Mouse (Mus musculus) ES-E14 (cell line): ENCODE data around the gene 9130230L23Rik. TPM values are rescaled to one million over a fixed set of nuclear protein-coding genes. Genes with fewer than 3 reads are reported as not detected.

Source experiments
- DNase-seq: peaks from one replicate; pipeline ENCODE4 v3.0.0-alpha.2; 2013; ENCODE audit warnings: low read depth, low spot score
- H3K27ac ChIP-seq: 2 replicates; pipeline ENCODE4 v1.5.1; 2012; ENCODE audit warnings: low read depth, mild to moderate bottlenecking, low read length, moderate library complexity, mixed read lengths; ENCODE audit not compliant: poor library complexity, insufficient read depth, severe bottlenecking
- H3K36me3 ChIP-seq: 2 replicates; pipeline ENCODE4 v1.6.1; 2012; ENCODE audit warnings: mild to moderate bottlenecking, low read length, moderate library complexity, mixed read lengths; ENCODE audit not compliant: control insufficient read depth, poor library complexity, insufficient read depth, severe bottlenecking
- H3K4me1 ChIP-seq, 2 experiments: fragments of 150-350 bp in 1 of 2; sonication (generic) in 1 of 2; 2 replicates each; pipeline ENCODE4 v1.6.1; 2012; ENCODE audit warnings: low read length in 2 of 2, mild to moderate bottlenecking in 1 of 2, mixed read lengths in 1 of 2; ENCODE audit not compliant: control insufficient read depth in 2 of 2, insufficient read depth in 2 of 2, poor library complexity in 1 of 2
- H3K4me3 ChIP-seq, 2 experiments: fragments of 150-350 bp in 1 of 2; sonication (generic) in 1 of 2; 2 replicates each; pipeline ENCODE4 v1.5.1; 2012; ENCODE audit warnings: low read length in 2 of 2, low read depth in 1 of 2, mild to moderate bottlenecking in 1 of 2, mixed read lengths in 1 of 2; ENCODE audit not compliant: insufficient read depth in 1 of 2, poor library complexity in 1 of 2, severe bottlenecking in 1 of 2
- H3K9ac ChIP-seq: 2 replicates; pipeline ENCODE4 v1.6.1; 2012; ENCODE audit warnings: low read depth, mild to moderate bottlenecking, low read length, mixed read lengths; ENCODE audit not compliant: poor library complexity, insufficient read depth, severe bottlenecking
- H3K9me3 ChIP-seq: fragments of 150-350 bp; sonication (generic); 2 replicates; pipeline ENCODE4 v1.6.1; 2012; ENCODE audit warnings: low read depth, mild to moderate bottlenecking, low read length; ENCODE audit not compliant: control insufficient read depth, insufficient read depth
- CHD2 ChIP-seq: IDR thresholded peaks from 2 replicates; pipeline ENCODE4 v1.6.1; 2014; ENCODE audit warnings: mild to moderate bottlenecking, low read depth, low read length, inconsistent platforms
- HCFC1 ChIP-seq: IDR thresholded peaks from 2 replicates; pipeline ENCODE4 v1.6.1; 2012; ENCODE audit warnings: low read length, inconsistent platforms, borderline replicate concordance; ENCODE audit not compliant: insufficient read depth
- MAFK ChIP-seq: IDR thresholded peaks from 2 replicates; pipeline ENCODE4 v1.6.1; 2014; ENCODE audit warnings: mild to moderate bottlenecking, low read depth, low read length, inconsistent platforms; ENCODE audit not compliant: insufficient read depth
- ZC3H11A ChIP-seq: IDR thresholded peaks from 2 replicates; pipeline ENCODE4 v1.6.1; 2012; ENCODE audit warnings: low read depth, mild to moderate bottlenecking, inconsistent platforms, low read length, borderline replicate concordance
- ZNF384 ChIP-seq: IDR thresholded peaks from 2 replicates; pipeline ENCODE4 v1.6.1; 2012; ENCODE audit warnings: low read depth, low read length, inconsistent platforms
- in situ Hi-C, 2 experiments: fragments of 600-800 bp; cut with MboI; formaldehyde crosslinking; loops; one replicate each; pipeline ENCODE4 v1.15.1; 2025; ENCODE audit warnings: low sequenced_read_pairs in 2 of 2, inconsistent platforms in 1 of 2; ENCODE audit not compliant: unreplicated experiment in 2 of 2
- total RNA-seq: library from RNA; depleted of rRNA; stranded (reverse); fragments of 300-350 nt; gene quantifications from 2 replicates; pipeline ENCODE4 v1.2.3, GENCODE M21; 2012

9130230L23Rik gene
- total RNA-seq, 1 experiment, result 0.36 TPM

DNA sequence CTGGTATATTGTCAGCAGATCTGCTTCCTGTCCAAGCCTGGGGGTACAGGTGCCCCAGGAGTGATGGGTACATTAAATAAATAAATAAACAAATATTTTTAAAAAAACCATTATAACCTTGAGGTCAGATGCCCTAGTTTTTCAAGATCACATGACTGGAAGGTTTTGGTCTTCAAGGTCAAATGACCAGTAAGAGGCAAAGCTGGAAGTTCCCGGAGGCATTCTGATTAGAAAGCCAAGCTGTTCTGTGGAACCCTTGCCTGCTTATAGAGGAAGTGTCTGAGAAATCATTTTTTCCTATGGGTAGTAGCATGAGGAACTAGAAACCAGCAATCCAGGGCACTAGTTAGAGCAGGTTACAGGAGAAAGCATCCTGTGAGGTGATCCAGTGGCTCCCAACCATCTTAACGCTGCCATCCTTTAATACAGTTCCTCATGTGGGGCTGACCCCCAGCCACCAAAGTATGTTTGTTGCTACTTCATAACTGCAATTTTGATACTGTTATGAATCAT is 11.4 kb upstream of the 9130230L23Rik start:
- in situ Hi-C loops, result no loop called here
- Histone ChIP-seq H3K36me3 (peaks cover 2% of the 10 kb centered on the region; the same call in 1 of the 2 replicates), H3K27ac (no peak overlapping the region), H3K9ac (no peak overlapping the region), H3K9me3 (no peaks in the 10 kb centered on the region), H3K4me3 (no peak overlapping the region), H3K4me1 (no peaks in the 10 kb centered on the region)
- no peak for DNase-seq
- TF ChIP-seq CHD2 (no peak), HCFC1 (no peak), ZC3H11A (no peak), MAFK (no peak), ZNF384 (no peak)

DNA sequence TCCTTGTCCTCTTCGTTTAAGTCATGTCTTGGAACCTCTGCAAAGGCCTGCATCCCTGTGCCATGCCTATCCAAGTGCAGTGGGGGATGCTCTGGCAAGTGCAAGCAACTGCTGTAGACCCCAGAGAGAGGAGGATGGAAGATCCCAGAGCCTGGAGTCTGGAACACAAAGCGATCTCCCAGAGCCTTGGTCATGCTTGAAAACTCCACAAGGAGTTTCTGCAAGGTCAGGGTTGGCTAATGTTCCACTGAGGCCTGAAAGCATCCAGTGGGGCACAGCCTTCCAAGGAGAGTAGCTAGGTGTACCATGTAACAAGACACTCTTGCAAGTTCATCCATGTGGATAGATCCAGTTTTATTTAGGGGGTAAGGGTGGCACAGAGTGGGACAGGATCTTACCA is 10.4 kb upstream of the 9130230L23Rik start:
- Histone ChIP-seq H3K4me1 (no peaks in the 10 kb centered on the region), H3K9ac (no peak overlapping the region), H3K9me3 (no peaks in the 10 kb centered on the region), H3K4me3 (no peak overlapping the region), H3K27ac (no peak overlapping the region), H3K36me3 (0 out of 2 replicates have a peak, but pooled peaks cover 2% of the 10 kb centered on the region)
- DNase-seq, result no peak
- TF ChIP-seq HCFC1, result no peak
- TF ChIP-seq ZC3H11A, result no peak
- TF ChIP-seq ZNF384, result no peak
- no peak for TF ChIP-seq CHD2
- TF ChIP-seq MAFK, result no peak
- in situ Hi-C loops, result no loop called here

DNA sequence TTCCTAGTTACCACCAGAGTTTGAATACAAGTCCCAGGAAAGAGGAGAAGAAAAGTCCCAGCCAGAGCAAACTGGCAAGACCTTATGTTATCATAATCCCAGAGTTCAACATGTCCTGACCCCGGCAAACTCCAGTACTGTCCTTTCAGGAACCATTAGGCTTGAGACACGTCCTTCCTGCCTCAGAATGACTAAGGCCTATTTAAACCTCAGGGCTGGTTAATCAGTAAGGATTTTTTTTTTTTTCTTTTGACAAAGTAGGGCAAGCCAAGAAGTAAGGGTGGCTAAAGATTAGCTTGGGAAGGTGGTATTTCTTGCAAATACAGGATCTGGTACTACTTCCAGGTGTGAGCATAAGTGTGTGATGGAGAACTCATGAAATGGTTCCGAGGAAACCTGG is 9.9 kb upstream of the 9130230L23Rik start:
- H3K9me3 ChIP-seq, result no peaks in the 10 kb centered on the region
- 0 out of 4 replicates have a peak, but pooled peaks cover 0 to 1% of the 10 kb centered on the region in 2 experiments for H3K4me1 ChIP-seq
- no peak overlapping the region for H3K4me3 ChIP-seq
- TF ChIP-seq CHD2, result no peak
- no peak for TF ChIP-seq MAFK
- TF ChIP-seq ZC3H11A, result no peak
- no peak for TF ChIP-seq HCFC1
- no peak for TF ChIP-seq ZNF384
- in situ Hi-C loops, result no loop called here
- H3K9ac ChIP-seq, result no peak overlapping the region
- 0 out of 2 replicates have a peak, but pooled peaks cover 2% of the 10 kb centered on the region for H3K36me3 ChIP-seq
- H3K27ac ChIP-seq, result no peak overlapping the region
- no peak for DNase-seq

DNA sequence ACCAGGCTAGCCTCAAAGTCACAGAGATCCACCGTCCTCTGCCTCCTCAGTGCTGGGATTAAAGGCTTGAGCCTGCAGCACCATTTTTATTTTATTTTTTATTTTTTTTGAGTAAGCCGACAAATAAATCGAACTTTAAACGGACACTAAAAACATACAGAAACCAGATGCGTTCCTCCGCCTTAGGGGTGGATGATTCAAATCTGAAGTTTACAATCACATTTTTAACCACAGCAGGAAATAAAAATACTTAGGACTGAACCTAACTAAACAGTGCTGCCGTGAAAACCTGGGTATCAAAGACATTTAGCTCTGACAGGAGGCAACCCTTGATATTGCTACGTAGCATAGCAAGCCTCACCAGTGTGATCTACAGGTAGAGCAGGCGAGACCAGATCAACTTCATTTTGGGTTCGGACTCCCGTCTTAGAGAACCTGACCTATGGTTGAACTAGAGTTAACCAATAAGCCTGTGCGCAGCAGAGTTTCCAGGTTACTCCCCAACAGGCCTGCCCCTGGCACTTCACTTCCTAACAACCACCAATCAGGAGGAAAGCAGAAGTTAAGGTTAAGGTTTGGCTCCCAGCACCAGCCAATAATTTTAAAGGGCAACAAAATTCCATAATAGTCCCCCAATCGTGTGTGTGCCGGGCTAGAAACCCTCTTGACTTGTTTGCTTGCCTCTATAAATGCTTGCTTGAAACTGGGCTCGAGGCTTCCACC is 4.3 kb upstream of the 9130230L23Rik start:
- Histone ChIP-seq H3K9me3 (no peaks in the 10 kb centered on the region), H3K4me1 (peaks cover 7 to 16% of the 10 kb centered on the region in 2 experiments), H3K27ac (no peak overlapping the region), H3K36me3 (no peaks in the 10 kb centered on the region), H3K9ac (no peak overlapping the region), H3K4me3 (no peak overlapping the region)
- DNase-seq, result no peak
- in situ Hi-C loops, result no loop called here
- TF ChIP-seq ZC3H11A (no peak), ZNF384 (no peak), MAFK (no peak), HCFC1 (no peak), CHD2 (no peak)
